Mouse (Mus musculus) kidney, adult 2 months (tissue): ENCODE results near the gene Chst12. TPM values are rescaled to one million over a fixed set of nuclear protein-coding genes. Genes with fewer than 3 reads are reported as not detected.
A peak's percentile ranks its signal among the peaks of the same experiment; 100 is the strongest.

Source experiments
- DNase-seq: peaks from one replicate; pipeline ENCODE4 v3.0.0; 2021
- H3K27ac ChIP-seq: fragments of 200-500 bp; 2 replicates; pipeline ENCODE4 v1.5.1; 2012; ENCODE audit warnings: low read depth, low read length, control low read depth, inconsistent platforms; ENCODE audit not compliant: insufficient read depth
- H3K27me3 ChIP-seq: fragments of 200-500 bp; replicated peaks from 2 replicates; pipeline ENCODE4 v1.6.1; 2012; ENCODE audit warnings: mild to moderate bottlenecking, moderate library complexity, low read length, inconsistent platforms; ENCODE audit not compliant: control insufficient read depth, insufficient read depth
- H3K36me3 ChIP-seq: fragments of 200-500 bp; 2 replicates; pipeline ENCODE4 v1.6.1; 2012; ENCODE audit warnings: mild to moderate bottlenecking, moderate library complexity, low read length, inconsistent platforms; ENCODE audit not compliant: control insufficient read depth, insufficient read depth
- H3K4me1 ChIP-seq: fragments of 200-500 bp; 2 replicates; pipeline ENCODE4 v1.6.1; 2011; ENCODE audit warnings: low read length; ENCODE audit not compliant: control insufficient read depth, insufficient read depth
- H3K4me3 ChIP-seq: fragments of 200-500 bp; 2 replicates; pipeline ENCODE4 v1.5.1; 2011; ENCODE audit warnings: mild to moderate bottlenecking, low read depth, low read length, control low read depth; ENCODE audit not compliant: insufficient read depth
- CTCF ChIP-seq: fragments of 200-500 bp; conservative IDR thresholded peaks from 2 replicates; pipeline ENCODE4 v1.5.1; 2011; ENCODE audit warnings: low read depth, mild to moderate bottlenecking, control low read depth, low read length, moderate library complexity, mixed read lengths; ENCODE audit not compliant: insufficient read depth, insufficient read length
- POLR2A ChIP-seq: fragments of 200-500 bp; IDR thresholded peaks from one replicate; pipeline ENCODE4 v1.6.1; 2011; ENCODE audit warnings: low read depth, low read length, control low read depth
- WGBS: fragments of 180-500 bp; shearing (Covaris S2); methylation state at CpG from one replicate; pipeline ENCODE4 v1.1.7; 2018; 5-methylcytosine and 5-hydroxymethylcytosine counted together
- polyA plus RNA-seq: library from polyadenylated mRNA; depleted of rRNA; stranded (reverse); fragments of >200 nt; gene quantifications from 2 replicates; pipeline ENCODE4 v1.2.3, GENCODE M21; 2012

Gene Chst12
- polyA plus RNA-seq, 1 experiment = 8.3 TPM

DNA sequence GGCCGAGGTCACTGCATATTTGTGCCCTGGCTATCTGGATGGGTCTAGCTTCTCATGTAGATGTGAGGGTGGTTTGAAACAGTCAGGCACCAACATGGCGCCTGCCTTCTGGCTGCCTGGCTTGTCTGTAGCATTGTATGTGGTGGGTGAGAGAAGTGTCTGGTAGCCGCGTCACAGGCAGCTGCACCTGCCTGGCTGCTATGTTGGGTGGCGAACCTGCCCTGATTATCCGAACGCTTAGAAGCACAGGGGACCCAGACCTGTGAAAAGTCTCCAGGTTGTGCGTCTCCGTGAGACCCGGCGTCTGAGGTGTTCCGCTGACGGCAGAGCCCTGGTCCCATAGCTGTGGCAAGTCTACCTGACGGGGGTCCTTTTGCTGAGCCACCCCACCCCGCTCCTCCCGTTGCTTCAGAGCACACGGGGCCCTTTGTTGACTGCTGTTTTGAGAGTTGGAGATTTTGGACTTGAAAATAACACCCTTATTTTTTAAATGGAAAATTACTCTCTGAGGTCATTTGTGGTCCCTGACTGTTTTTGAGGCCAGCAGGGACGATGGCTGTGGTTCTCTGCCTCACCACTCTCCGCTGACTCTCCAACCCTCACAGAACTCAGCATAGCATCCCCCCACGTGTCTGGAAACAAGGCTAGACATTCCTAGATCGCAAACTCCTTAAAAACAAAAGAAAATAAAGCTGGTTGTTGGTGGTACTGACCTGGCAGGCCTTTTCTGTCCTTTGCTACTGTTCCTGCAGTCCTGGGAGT, 12.0 kb downstream of the Chst12 start:
- no peak for TF ChIP-seq CTCF
- TF ChIP-seq POLR2A = no peak

DNA sequence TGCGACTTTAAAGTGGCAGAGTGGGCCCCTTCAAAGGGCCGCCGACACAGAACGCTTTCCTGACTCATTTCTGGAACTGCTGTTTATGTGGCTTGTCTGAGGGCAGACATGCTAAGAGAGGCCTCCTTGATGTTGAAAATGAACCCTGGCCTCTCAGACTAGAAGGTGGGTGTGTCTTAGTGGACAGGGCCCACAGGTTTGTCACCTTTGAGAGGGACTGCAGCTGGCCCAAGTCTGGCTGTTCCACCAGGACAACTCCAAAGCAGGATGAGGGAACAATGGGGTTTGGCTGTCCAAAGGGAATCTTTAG, 12.5 kb downstream of the Chst12 start:
- no peak for DNase-seq
- Histone ChIP-seq H3K27me3 (no peaks in the 10 kb centered on the region), H3K4me1 (no peaks in the 10 kb centered on the region), H3K4me3 (no peak overlapping the region), H3K27ac (no peak overlapping the region), H3K36me3 (no peaks in the 10 kb centered on the region)
- WGBS = 59% methylated on average over 4 of the region's 4 CpGs
- TF ChIP-seq POLR2A (no peak), CTCF (no peak)

More for the DNA sequence above, 12.0 kb downstream of the Chst12 start:
- H3K4me1 ChIP-seq = no peaks in the 10 kb centered on the region
- H3K27ac ChIP-seq = no peak overlapping the region
- 72% methylated on average over 21 of the region's 21 CpGs for WGBS
- no peak overlapping the region for H3K4me3 ChIP-seq
- H3K36me3 ChIP-seq = no peaks in the 10 kb centered on the region
- no peaks in the 10 kb centered on the region for H3K27me3 ChIP-seq
- DNase-seq = no peak

DNA sequence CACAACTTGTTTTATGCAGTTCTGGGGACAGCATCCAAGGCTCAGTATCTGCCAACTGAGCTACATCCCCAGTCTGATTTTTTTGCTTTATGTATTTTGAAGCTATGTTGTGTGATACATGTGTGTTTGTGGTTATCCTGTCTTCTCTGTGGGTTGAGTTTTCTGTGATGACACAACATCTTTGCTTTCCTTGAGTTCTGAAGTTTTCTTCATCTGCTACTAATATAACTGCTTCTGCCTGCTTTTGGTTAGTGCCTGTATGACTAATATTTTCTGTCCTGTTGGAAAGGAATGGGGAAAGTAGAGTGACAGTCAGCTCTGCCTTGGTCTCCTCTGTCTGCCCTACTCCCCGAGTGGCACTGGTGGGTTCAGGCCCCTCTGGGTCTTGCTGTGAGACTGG, 15.8 kb downstream of the Chst12 start:
- H3K27me3 ChIP-seq = no peaks in the 10 kb centered on the region
- 88% methylated on average over 1 of the region's 1 CpGs for WGBS
- no peak overlapping the region for H3K4me3 ChIP-seq
- no peaks in the 10 kb centered on the region for H3K4me1 ChIP-seq
- no peaks in the 10 kb centered on the region for H3K36me3 ChIP-seq
- no peak for DNase-seq
- TF ChIP-seq POLR2A = no peak
- no peak overlapping the region for H3K27ac ChIP-seq

DNA sequence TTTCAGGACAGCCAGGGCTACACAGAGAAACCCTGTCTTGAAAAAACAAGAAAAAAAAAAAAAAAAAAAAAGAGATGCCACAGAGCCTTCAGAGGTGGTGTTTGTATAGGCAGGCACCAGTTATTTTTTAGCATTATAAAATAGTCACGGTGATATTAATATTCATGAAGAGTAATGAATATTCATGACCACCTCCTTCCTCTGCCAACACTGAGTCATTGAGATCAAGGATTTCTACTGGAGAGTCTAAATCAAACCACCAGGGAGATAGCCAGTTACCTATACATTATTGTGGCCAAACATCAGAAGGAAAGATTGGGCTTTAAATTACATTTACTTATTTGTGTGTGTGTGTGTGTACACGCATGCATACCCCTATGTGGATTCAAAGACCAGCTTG, 21.4 kb downstream of the Chst12 start:
- H3K36me3 ChIP-seq = no peaks in the 10 kb centered on the region
- no peaks in the 10 kb centered on the region for H3K4me1 ChIP-seq
- H3K27ac ChIP-seq = no peak overlapping the region
- no peak for TF ChIP-seq POLR2A
- H3K27me3 ChIP-seq = no peaks in the 10 kb centered on the region
- DNase-seq = no peak
- H3K4me3 ChIP-seq = no peak overlapping the region
- WGBS = 91% methylated on average over 2 of the region's 2 CpGs

DNA sequence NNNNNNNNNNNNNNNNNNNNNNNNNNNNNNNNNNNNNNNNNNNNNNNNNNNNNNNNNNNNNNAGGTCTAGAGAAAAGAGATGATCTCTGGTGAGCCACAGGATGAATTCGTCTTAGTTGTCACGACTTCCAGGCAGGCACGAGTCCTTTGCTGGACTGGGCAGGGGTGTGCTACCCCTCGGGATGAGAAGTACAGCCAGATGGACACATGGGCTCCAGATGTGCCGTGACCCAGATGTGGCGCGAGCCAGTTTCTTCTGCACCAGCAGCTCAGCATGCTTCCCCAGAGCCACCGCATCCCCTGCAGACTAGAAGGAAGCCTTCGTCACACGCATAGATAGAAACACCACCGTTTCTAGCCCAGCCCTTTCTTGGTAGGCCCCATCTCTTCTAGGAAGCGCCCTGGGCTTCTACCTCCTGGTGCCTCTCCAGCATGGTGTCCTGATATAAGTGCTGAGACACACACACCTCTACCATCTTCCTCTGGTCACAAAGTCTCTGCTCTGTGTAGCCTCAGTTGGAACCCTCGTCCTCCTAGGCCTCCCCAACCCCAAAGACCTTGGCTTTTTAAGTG, 32.8 kb downstream of the Chst12 start:
- no peak for DNase-seq
- H3K27ac ChIP-seq = no peak overlapping the region
- WGBS = 80% methylated on average over 13 of the region's 13 CpGs
- no peaks in the 10 kb centered on the region for H3K27me3 ChIP-seq
- H3K36me3 ChIP-seq = no peaks in the 10 kb centered on the region
- TF ChIP-seq POLR2A (no peak), CTCF (no peak)
- H3K4me3 ChIP-seq = no peak overlapping the region
- no peaks in the 10 kb centered on the region for H3K4me1 ChIP-seq

DNA sequence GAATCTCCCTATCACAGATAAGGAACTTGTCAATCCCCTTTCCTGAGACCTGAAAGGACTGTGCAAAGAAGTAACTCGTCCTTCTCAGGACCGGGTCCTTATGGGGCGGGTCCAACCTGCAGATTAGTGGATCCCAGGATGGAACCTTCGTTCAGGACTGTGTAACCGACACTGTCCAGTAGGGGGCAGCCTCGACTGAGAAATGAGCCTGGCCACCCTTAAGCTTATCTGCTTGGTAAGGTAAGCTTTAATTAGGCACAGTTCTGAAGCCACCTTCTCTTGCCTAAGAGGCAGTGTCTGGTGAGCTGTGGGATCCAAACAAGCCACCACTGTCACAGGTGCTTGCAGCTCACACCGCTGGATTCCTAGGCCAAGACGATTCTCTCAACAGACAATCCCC, 34.8 kb downstream of the Chst12 start:
- peak; percentile 77 for DNase-seq
- H3K36me3 ChIP-seq = no peaks in the 10 kb centered on the region
- no peaks in the 10 kb centered on the region for H3K4me1 ChIP-seq
- no peak overlapping the region for H3K4me3 ChIP-seq
- WGBS = 14% methylated on average over 8 of the region's 8 CpGs
- no peaks in the 10 kb centered on the region for H3K27me3 ChIP-seq
- no peak overlapping the region for H3K27ac ChIP-seq
- TF ChIP-seq POLR2A (no peak), CTCF (peak; percentile 96)

DNA sequence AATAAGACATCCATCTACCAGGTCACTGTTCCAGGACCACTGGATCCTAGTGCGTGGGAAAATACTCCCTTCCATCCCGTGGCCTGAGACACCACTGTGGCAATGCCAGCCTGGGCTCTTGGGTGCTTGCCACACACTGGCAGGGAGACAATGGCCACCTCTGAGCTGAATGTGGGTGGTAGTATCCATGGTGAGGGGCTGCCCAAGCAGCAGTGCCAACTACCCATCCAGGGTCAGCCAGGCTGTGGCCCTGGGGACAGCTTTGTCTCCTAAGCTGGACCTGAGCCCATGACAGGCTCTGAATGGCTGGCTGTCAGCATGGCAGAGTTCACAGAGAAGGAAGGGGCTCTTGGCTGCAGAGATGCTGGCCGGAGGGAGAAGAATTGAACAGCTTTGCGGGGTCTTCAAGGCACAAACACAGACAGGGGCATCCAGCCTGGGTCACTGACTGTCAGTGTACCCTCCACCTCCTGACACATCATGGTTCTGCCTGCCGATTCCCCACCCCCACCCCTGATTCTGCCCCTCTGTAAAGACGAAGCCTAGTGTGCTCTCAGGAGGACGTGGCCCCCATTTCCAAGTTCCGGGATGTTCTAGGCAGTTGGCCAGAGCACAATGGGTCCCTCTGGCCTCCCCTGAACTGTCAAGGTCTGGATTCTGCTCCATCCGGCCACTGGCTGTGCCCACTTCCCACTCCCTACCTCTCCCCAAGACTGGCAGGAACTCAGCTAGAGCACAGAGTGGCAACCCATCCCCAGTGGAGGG, 37.6 kb downstream of the Chst12 start:
- WGBS = 65% methylated on average over 9 of the region's 9 CpGs
- no peaks in the 10 kb centered on the region for H3K27me3 ChIP-seq
- no peak for TF ChIP-seq POLR2A
- TF ChIP-seq CTCF = no peak
- DNase-seq = no peak
- H3K27ac ChIP-seq = no peak overlapping the region
- no peak overlapping the region for H3K4me3 ChIP-seq
- H3K36me3 ChIP-seq = no peaks in the 10 kb centered on the region
- H3K4me1 ChIP-seq = no peaks in the 10 kb centered on the region
